Mouse (Mus musculus) heart, postnatal 0 days (tissue): ENCODE measurements around the gene Hist1h4f. TPM values are rescaled to one million over a fixed set of nuclear protein-coding genes. Genes with fewer than 3 reads are reported as not detected.

Experiments used
- ATAC-seq: fragments of 200-750 bp; cut with Nextera tagmentation; 2 replicates; pipeline ENCODE4 v1.8.0; 2017; ENCODE audit warnings: low read depth, moderate number of reproducible peaks, moderate library complexity; ENCODE audit not compliant: insufficient read depth
- DNase-seq: peaks from one replicate; pipeline ENCODE4 v3.0.0-alpha.2; 2016; ENCODE audit warnings: low spot score
- H3K27ac ChIP-seq: fragments of 300-500 bp; sonication (generic); 2 replicates; pipeline ENCODE4 v1.5.1; 2014; ENCODE audit warnings: low read depth, mild to moderate bottlenecking
- H3K27me3 ChIP-seq: fragments of 300-500 bp; sonication (generic); 2 replicates; pipeline ENCODE4 v1.6.1; 2014; ENCODE audit warnings: low read length, mixed read lengths; ENCODE audit not compliant: control insufficient read depth, insufficient read depth
- H3K36me3 ChIP-seq: fragments of 300-500 bp; sonication (generic); replicated peaks from 2 replicates; pipeline ENCODE4 v1.6.1; 2014; ENCODE audit warnings: low read length, mixed read lengths; ENCODE audit not compliant: control insufficient read depth, insufficient read depth
- H3K4me1 ChIP-seq: fragments of 300-500 bp; sonication (generic); 2 replicates; pipeline ENCODE4 v1.6.1; 2014; ENCODE audit warnings: antibody characterized with exemption; ENCODE audit not compliant: control insufficient read depth, insufficient read depth
- H3K4me2 ChIP-seq: fragments of 300-500 bp; sonication (generic); 2 replicates; pipeline ENCODE4 v1.6.1; 2014; ENCODE audit warnings: low read depth, mild to moderate bottlenecking, low read length, moderate library complexity
- H3K4me3 ChIP-seq: fragments of 300-500 bp; sonication (generic); 2 replicates; pipeline ENCODE4 v1.5.1; 2014; ENCODE audit warnings: low read depth, low read length
- H3K9ac ChIP-seq: fragments of 300-500 bp; sonication (generic); replicated peaks from 2 replicates; pipeline ENCODE4 v1.6.1; 2014; ENCODE audit warnings: low read depth, low read length, mixed read lengths
- H3K9me3 ChIP-seq: fragments of 300-500 bp; sonication (generic); replicated peaks from 2 replicates; pipeline ENCODE4 v1.6.1; 2016; ENCODE audit warnings: low read length; ENCODE audit not compliant: control insufficient read depth
- CTCF ChIP-seq: IDR thresholded peaks from 2 replicates; pipeline ENCODE4 v1.5.1; 2016; ENCODE audit warnings: antibody characterized with exemption, control low read depth, low read depth
- EP300 ChIP-seq: IDR thresholded peaks from 2 replicates; pipeline ENCODE4 v1.6.1; 2016; ENCODE audit warnings: antibody characterized with exemption, low read depth
- WGBS: fragments of 180-500 bp; shearing (Covaris S2); extraction: QIAGEN DNeasy Blood & Tissue Kit; methylation state at CpG from one replicate; pipeline ENCODE4 v1.1.7; 2014; 5-methylcytosine and 5-hydroxymethylcytosine counted together
- polyA plus RNA-seq: library from polyadenylated mRNA; unstranded; fragments of >200 nt; fragmentation: Nextera tagmentation; extraction: Ambion mirVana; gene quantifications from 2 replicates; pipeline ENCODE4 v1.2.1, GENCODE M21; 2015
- total RNA-seq: library from RNA; depleted of rRNA; stranded (reverse); fragments of >200 nt; gene quantifications from 2 replicates; pipeline ENCODE4 v1.2.3, GENCODE M21; 2014; ENCODE audit warnings: low replicate concordance

Gene Hist1h4f
- total and polyA plus RNA-seq, 2 experiments from 2014 or later, result 3,073 TPM; not detected in 1

DNA sequence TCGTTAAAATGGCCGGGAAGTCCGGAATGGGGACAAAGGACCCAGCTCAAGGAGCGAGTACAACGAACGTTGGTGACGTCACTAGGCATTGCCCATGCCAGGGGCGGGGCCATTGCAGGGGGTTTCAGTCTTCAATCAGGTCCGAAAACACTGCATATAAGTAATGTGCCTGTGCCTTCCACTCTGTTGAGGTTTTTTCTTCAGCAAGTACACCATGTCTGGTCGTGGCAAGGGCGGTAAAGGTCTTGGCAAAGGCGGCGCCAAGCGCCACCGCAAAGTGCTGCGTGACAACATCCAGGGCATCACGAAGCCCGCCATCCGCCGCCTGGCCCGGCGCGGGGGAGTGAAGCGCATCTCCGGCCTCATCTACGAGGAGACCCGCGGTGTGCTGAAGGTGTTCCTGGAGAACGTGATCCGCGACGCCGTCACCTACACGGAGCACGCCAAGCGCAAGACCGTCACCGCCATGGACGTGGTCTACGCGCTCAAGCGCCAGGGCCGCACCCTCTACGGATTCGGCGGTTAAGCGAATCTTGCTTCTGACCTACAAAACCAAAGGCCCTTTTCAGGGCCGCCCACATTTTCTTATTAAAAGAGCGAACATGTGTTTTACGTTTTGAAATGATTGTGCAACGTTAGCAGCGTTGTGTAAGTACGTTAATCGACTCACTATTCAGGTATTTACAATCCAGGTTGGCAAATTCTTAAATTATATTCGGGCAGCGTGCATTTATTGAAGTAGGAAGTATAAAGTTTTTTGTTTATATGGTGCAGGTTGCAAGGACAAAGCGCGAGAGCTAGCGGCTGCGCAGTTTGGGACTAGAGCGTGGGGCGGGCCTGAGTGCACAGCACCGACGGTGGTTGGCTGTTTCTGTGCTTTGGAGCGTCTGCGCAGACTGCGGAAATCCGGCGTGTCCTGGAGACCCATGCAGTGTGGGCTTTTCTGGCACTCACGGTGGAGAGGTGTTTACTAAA, 20.3 kb downstream of the Hist1h4f start, which contains the start of gene Hist1h4h:
Gene Hist1h4h, plus strand, starts transcription at position 150 of the 975 bp plus-strand sequence.
- Histone ChIP-seq H3K36me3 (no peaks in the 10 kb centered on the region), H3K9ac (peak within 1 kb of the TSS; percentile 87), H3K4me1 (peaks cover 20% of the 10 kb centered on the region), H3K27ac (peak within 1 kb of the TSS; percentile 100), H3K4me3 (peak within 1 kb of the TSS; percentile 63), H3K4me2 (peak within 1 kb of the TSS; percentile 79), H3K27me3 (no peaks in the 10 kb centered on the region), H3K9me3 (no peaks in the 10 kb centered on the region)
- DNase-seq (peak; percentile 96), ATAC-seq (peak; percentile 79)
- TF ChIP-seq CTCF, result no peak
- TF ChIP-seq EP300, result peak; percentile 87
- under 1% methylated on average over 55 of the region's 70 CpGs for WGBS

- Histone ChIP-seq H3K4me3 (peak overlapping the region; percentile 63), H3K9ac (peak overlapping the region; percentile 87), H3K36me3 (no peaks in the 10 kb centered on the region), H3K4me1 (peaks cover 20% of the 10 kb centered on the region), H3K27me3 (no peaks in the 10 kb centered on the region), H3K9me3 (no peaks in the 10 kb centered on the region), H3K27ac (peak overlapping the region; percentile 100), H3K4me2 (peak overlapping the region; percentile 79)
- ATAC-seq, result no peak
- no peak for TF ChIP-seq EP300
- TF ChIP-seq CTCF, result no peak
- DNase-seq, result peak; percentile 43
- WGBS, result under 1% methylated on average over 20 of the region's 20 CpGs
These were observed 21.1 kb downstream of the Hist1h4f start for GRCm38 (mm10) chr13:23530181-23530900.

DNA sequence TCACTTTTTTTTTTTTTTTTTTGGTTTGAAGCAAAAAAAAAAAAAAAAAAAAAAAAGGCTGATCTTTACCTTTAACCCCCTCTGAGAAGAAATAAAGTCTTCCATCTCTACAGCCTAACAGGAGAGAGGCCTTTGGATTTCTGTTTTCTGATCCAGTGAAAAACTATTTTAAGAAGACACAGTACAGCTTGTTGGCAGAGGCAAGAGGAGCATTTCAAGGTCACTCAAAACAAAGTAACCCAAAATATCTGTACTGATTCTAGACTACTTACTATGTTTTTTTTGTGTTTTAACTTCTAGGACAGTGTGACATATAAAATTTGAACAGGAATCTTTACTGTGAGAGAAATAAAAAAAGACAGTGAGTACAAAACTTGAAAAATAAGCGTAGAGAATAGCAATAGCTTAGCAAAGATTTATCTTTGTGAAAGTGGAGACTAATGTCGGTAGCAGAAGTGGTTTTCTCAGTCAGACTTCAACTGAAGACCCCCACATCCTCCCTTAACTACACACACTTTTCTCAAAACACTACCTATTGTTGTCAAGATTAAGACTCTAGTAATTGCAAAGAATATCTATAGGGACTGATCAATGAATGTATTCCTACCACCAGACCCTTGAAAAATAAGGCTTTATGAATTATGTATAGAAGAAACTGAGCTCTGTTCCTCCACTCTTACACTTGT, 21.8 kb downstream of the Hist1h4f start:
- no peak for TF ChIP-seq EP300
- no peak for TF ChIP-seq CTCF
- WGBS, result 24% methylated on average over 2 of the region's 2 CpGs
- Histone ChIP-seq H3K4me2 (peak overlapping the region; percentile 79), H3K27ac (peak overlapping the region; percentile 100), H3K36me3 (no peaks in the 10 kb centered on the region), H3K27me3 (no peaks in the 10 kb centered on the region), H3K9ac (peak overlapping the region; percentile 87), H3K4me1 (peaks cover 19% of the 10 kb centered on the region), H3K4me3 (peak overlapping the region; percentile 63), H3K9me3 (no peaks in the 10 kb centered on the region)
- no peak for ATAC-seq
- peak; percentile 80 for DNase-seq

DNA sequence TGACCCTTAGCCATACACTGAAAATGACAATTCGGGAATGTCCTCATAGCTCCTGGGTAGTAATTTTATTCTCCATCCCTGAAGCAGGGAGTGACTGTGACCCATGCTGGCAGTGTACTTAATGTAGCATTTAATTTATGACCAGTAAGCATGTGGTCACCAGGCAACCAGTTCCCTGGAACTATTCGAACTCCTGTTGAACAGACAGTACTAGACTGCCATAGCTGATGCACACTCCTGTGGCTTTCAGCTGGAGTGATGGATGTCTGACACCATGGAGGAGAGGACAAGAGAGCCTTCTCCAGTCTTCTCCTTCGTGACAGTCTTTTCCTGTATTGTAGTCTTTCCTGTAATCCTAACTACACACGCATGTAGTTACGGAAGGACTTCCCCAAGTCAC, 22.4 kb downstream of the Hist1h4f start:
- no peak for DNase-seq
- TF ChIP-seq CTCF, result no peak
- no peak for TF ChIP-seq EP300
- H3K9me3 ChIP-seq, result no peaks in the 10 kb centered on the region
- no peak overlapping the region for H3K4me2 ChIP-seq
- H3K27ac ChIP-seq, result peak overlapping the region; percentile 100
- ATAC-seq, result no peak
- 0 out of 2 replicates have a peak overlapping the region, but pooled peaks have one; percentile 28 for H3K9ac ChIP-seq
- no peak overlapping the region for H3K4me3 ChIP-seq
- no peaks in the 10 kb centered on the region for H3K27me3 ChIP-seq
- H3K36me3 ChIP-seq, result no peaks in the 10 kb centered on the region
- 75% methylated on average over 5 of the region's 5 CpGs for WGBS
- H3K4me1 ChIP-seq, result peaks cover 14% of the 10 kb centered on the region

GRCm38 (mm10) chr13:23526312-23526711, 25.1 kb downstream of the Hist1h4f start:
- Histone ChIP-seq H3K36me3 (no peaks in the 10 kb centered on the region), H3K4me3 (peak overlapping the region; percentile 32), H3K4me2 (peak overlapping the region; percentile 54), H3K4me1 (peaks cover 8% of the 10 kb centered on the region), H3K27me3 (no peaks in the 10 kb centered on the region), H3K9me3 (no peaks in the 10 kb centered on the region), H3K27ac (no peak overlapping the region), H3K9ac (peak overlapping the region; percentile 15; the same call in 1 of the 2 replicates)
- DNase-seq (peak; percentile 87), ATAC-seq (no peak)
- no peak for TF ChIP-seq EP300
- TF ChIP-seq CTCF, result no peak
- WGBS, result under 1% methylated on average over 17 of the region's 17 CpGs
